Mouse (Mus musculus): Measurements from ENCODE around the gene Prkag2.

Prkag2 gene

DNA sequence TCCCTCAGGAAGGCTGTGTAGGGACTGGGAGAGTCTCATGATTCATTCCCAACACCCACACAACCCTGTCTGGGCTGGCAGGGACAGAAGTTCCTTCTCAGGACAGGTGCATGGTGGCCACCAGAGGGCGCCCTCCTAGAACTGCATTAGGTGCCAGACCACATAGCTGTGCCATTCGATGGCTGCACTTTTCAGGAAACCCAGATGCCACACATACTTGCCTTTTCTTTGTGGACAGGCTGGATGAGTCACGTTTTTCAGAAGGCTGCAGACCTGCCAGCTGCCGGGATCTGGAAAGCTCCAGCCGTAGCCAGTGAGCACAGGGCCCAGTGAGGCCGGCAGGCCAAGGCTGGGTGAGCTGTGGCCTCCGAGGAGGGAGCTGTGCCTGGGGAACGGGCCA lies 93.6 kb downstream of the Prkag2 start:
- DNase-seq (ENCODE audit: extremely low spot score, low read depth, low spot score): peak; percentile 49

DNA sequence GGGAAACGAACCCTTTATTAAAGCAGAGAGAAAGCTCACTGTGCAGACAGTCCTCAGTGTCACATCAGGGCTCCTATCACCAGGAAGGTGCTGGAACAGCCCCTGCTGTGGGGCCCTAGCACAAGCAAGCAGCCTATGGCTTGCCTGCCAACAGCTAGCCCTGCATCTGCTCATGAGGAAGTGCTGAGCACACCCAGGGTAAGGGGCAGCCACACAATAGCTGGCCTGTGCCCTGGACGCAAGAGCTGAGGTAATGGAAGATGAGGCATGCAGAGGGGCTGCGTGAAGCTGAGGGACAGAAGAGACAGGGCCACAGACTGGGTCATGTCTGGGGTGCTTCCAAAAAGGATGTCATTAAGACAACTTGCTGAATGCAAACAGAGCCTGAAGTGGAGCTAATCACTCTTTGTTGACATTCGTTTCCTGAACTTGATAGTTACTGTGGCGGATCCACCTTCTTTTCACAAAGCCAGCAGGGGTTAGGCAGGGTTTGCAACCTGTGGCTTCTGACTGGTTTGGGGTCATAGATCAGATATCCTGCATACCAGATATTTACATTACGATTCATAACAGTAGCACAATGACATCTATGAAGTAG lies 94.8 kb downstream of the Prkag2 start:
- no peak for DNase-seq (ENCODE audit: extremely low spot score, low read depth, low spot score)

DNA sequence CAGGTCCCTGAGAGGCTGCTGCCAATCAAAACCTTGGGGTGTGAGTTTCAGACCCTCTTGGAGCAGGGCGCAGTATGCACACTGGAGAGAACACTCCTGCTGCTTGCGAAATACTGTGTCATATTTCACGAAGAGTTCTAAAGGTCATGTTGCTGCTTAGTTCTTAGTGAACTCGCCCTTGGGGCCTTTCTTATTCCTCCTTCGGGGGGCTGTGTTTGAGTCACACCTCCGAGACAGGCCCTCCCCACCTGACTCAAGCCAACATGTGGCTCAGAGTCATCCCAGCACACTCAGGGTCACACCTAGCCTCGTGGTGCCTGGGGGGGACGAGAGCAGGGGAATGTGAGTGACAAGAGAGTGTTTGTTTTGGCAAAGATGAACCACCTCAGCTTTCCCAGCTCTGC lies 99.0 kb downstream of the Prkag2 start:
- DNase-seq (ENCODE audit: extremely low spot score, low read depth, low spot score): no peak

DNA sequence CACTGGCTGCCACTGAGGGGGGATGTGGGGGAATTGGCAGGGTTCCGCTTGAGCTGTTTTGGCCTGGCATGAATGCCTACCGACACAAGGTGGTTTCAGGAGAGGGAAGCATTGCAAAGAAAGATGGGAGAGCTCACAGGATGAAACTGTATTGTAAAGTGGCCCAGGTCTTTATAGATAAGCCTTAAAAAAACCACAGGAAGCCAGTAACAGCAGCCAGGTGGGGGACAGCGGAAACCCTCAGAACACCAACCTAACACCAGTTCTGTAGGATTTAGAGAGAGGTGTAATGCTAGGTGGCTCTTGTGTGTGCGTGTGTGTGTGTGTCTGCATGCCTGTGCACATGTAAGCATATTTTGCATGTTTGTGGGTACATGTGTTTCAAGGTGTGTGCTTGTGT lies 101.1 kb downstream of the Prkag2 start:
- DNase-seq (ENCODE audit: extremely low spot score, low read depth, low spot score): no peak

DNA sequence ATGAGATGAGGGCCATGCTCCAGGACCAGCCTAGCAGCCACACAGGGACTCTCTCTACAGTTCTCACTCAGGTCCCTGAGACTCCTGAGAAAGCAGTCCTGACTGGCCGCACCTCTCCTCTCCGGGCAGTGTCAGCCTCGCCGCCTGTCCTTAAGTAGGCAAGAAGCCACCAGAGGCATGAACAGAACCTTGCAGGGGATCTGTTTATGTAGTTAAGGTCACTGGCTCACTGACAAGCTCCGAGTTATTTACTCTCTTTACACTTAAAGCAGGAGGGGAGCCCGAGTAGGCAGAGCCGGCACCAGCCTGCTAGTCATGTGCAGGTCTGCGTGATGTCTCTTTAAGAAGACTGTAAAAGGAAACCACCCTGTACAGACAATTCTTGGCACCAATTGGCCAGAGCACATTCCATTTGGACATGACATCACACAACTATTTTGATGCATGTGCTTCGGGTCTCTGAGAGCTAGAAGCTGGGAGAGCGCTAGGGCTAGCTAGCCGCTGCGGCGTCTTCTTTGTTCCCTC lies 104.8 kb downstream of the Prkag2 start:
- DNase-seq (ENCODE audit: extremely low spot score, low read depth, low spot score): no peak

DNA sequence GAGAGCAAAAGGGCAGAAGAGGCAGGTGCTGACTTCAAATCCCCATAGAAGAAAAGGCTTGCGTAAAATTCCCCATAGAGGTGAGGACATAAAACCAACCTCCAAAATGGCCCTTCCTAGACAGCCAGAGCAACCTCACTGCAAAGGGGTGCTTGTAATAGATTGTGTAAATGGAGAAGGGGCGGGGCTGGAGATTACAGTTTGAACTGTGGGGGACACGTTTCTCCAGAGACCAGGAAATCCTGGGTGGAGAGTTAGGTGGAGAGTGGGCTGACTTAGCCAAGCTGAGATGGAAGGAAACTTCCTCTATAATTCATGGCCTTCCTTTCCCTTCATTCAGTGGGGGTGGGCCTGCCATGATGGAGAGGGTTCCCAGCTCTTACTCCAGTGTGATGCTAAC lies 107.3 kb downstream of the Prkag2 start:
- DNase-seq (ENCODE audit: extremely low spot score, low read depth, low spot score): no peak

DNA sequence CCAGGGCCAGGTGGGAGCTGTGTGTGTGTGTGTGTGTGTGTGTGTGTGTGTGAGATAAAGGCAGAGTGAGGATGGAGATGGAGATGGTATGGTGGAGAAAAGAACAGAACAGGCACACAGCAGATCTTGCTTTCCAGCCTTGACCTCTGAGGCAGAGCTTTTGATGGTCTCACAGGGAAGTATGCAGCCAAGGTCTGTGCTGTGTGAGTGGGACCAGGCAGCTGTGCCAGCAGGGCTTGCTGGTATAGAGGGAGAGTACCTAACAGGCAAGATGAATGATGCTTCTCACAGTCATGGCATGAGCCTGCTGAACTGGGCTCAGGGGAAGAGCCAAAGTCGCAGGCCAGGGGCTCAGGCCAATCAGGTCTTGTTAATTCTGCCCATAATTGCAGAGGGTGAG lies 108.9 kb downstream of the Prkag2 start:
- DNase-seq (ENCODE audit: extremely low spot score, low read depth, low spot score): no peak

DNA sequence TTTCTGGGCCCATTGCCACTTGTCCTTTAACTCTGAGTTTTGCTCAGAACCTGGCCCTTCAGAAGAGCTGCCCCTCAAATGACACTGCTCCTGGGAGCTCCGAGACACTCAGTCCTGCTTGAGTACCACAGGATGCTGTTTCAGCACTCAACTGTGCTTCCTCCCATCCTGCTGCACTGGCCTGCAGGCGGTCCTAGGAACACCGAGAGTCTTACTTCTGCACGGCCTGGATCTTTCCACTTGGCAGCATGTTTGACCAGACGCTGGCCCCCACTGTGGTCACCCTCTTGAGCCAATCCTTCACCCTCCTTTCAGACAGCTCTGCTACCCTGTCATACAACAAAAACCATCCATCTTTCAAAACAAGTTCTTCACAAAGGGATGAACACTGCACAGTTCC lies 110.0 kb downstream of the Prkag2 start:
- no peak for DNase-seq (ENCODE audit: extremely low spot score, low read depth, low spot score)

DNA sequence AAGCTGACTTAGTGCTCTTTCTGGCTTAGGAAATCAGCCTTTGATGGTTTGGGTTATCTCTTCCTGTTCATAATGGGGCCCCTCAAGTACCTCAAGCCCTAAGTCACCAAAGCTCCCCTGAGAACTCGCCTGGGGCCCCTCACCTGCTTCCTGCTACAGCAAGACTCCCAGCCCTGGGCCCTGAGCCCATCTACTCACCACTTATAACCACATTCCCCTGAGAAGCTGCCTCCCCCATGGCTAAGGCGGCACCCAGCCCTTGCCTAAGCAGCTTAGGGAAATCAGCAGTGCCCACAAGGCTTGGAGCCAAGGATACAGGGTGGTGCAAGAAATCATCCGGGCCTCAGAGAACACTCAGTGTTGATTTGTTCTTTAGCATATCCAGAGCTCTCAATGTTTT lies 110.8 kb downstream of the Prkag2 start:
- DNase-seq (ENCODE audit: extremely low spot score, low read depth, low spot score): no peak

DNA sequence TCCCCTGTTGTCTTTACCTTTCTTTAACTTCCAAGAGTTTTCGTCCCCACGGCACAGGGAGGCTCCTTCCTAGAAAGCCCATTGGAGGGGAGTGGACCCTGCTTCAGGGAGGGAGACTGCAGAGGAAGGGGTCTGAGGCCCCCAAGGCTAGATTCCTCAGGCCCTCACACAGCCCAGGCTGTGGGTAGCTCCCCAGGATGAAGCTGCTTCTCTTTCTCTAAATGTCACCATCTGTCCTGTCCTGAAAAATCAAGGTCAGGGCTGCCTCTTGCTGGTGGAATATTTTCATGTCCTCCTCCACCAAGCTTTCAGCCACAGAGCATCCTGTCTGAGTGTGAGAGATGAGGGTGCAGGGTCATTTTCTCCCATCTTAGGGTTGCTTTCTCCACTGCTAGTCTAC lies 113.5 kb downstream of the Prkag2 start:
- no peak for DNase-seq (ENCODE audit: extremely low spot score, low read depth, low spot score)

DNA sequence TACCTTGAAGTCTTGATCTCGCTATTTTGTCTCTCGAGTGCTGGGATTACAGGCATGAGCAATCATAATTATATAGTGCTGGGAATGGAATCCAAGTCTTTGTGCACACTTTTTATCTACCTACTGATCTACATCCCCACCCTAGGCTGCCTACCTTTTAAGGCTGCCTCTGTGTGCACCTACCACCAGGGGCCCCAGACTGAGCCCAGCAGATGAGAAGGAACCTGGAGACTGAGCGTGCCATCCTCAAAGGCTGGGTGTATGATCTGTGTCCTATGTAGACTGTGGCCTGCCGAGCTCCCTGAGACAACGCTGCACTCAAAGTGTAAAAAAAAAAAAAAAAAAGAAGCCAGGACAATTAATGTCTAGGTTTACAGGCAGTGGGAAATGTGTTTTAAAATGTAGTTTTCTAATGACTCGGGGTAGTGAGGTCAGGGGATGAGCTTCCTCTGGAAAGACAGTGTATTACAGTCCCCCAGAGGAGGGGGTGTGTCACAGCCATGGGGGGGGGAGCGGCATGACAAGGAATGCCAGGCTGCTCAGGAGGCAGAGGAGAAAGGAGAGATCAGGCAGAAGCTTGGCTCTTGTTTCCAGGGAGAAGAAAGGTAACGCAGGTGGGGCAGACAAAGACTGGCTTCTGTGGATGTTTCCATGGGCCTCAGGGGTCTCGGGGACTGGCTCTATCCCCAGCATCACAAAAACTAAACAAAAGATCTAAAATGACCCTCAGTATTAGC lies 114.1 kb downstream of the Prkag2 start:
- DNase-seq (ENCODE audit: extremely low spot score, low read depth, low spot score): no peak

DNA sequence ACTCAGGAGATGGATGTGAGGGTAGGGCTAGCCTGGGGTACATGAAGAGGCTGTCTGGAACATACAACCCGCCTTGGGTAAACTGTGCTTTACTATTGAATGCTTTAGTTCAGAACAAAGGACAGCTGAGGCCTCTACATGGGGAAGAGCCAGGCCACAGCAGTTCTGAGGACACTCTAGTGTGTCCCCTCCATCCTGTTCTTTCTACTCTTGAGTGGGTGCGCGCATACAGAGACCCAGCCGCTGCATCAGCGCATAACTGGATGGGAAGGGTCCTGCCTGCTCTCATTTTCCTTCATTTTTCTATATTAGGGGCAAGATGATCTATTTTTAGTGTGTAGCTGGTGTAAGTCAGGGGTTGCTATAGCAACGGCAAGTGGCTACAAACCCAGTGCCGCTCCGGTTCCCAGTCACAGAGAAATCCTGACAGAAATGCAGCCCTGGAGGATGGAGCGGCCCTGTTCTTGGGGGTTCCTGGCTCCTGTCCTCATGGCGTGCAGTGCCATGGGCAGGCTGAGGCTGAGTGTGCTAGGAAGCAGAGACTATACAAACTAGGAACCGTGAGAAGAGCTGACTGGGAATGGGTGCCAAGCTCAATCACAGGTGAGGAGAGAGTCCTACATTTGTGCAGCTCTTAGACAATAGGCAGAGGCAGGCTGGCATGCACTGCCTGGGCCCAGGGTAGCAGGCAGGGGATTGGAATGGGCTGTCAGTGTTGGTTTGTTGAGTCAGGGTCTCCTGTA lies 114.8 kb downstream of the Prkag2 start:
- DNase-seq (ENCODE audit: extremely low spot score, low read depth, low spot score): no peak

DNA sequence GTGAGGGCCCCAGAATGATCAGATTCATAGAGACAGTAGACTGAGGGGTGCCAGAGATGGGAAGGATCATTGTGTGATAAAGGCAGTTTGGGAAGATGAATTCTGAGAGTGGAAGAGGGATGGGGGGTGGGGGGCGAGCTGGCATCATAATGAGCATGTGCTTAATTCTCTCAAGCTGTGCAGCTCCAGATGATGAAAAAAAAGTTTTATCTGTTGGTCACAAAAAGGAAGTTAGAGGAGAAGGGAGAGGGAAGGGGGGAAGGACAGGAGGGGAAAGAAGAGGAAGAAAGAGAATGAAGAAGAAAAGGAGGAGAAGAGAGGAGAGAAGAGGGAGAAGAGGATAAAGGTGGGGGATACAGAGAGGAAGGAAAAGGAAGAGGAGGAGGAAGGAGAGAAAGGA lies 116.3 kb downstream of the Prkag2 start:
- DNase-seq (ENCODE audit: extremely low spot score, low read depth, low spot score): no peak

DNA sequence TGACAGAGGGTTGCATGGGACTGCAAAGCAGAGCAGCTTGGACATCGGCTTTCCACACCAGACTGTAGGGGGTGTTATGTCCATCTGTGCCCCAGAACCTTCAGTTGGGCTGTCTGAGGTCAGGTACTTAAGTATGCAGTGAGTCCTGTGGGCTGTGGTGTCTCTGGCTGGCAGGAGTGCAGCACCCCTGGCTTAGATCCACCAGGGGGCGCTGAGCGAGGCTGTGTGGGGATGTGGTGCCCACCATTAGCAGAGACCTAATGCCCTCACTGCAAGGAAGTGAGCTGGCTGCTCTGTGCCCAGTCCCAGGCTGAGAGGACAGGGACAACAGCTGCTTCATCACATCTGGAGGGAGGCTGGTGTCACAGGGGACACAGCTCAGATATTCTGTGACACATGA lies 116.9 kb downstream of the Prkag2 start:
- no peak for DNase-seq (ENCODE audit: extremely low spot score, low read depth, low spot score)

DNA sequence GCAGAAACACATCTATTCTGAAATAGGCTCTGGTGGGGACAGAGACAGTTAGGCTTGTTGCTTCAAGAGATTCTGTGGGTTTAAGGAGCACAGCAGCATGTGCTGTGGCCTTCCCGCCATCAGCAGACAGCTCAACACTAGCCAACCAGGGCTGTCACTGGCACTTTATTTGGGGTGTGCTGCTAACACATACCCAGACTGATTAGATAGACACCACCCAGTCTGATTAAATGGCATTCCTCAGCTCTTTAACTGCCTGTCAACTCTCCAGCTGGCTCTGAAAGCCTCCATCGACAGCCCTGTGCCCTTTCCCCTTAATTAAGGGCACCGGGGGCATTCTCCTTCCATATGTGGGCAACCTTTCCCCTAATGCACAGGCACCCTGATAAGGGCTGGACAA lies 118.2 kb downstream of the Prkag2 start:
- no peak for DNase-seq (ENCODE audit: extremely low spot score, low read depth, low spot score)

DNA sequence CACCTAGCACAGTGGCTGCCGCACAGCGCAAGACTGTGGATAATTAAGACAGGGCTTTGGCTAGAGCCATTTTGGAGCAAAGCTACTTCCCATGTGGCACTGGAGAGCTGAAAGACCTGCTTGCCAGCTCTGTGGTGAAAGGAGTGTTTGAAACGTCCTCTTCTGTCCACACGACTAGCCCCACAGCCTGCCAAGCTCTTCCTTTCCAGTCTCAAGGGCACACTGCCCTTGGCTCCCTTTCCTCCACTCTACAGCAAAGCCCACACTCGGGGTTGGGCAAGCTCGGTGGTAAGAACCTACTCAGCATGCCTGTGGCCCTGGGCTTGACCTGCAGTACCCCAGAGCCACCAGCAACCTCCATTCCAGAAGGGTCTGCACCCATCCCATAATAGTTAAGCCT lies 118.7 kb downstream of the Prkag2 start:
- no peak for DNase-seq (ENCODE audit: extremely low spot score, low read depth, low spot score)

DNA sequence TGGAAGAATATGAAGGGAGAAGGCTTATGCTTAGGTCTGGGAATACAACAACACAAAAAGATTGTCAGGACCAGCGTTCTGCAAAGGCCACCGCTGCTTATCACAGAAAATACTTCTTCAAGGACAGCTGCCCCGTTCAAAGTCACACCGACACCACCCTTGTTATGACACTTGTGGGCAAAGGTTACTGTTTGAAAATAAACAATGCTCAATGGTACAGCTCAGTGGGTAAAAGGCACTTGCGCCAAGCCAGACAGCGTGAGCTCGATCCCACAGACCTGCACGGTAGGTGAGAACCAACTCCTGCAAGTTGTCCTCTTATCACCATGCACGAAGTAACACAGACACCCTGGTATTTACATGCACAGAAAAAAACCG lies 120.5 kb downstream of the Prkag2 start:
- DNase-seq (ENCODE audit: extremely low spot score, low read depth, low spot score): no peak

DNA sequence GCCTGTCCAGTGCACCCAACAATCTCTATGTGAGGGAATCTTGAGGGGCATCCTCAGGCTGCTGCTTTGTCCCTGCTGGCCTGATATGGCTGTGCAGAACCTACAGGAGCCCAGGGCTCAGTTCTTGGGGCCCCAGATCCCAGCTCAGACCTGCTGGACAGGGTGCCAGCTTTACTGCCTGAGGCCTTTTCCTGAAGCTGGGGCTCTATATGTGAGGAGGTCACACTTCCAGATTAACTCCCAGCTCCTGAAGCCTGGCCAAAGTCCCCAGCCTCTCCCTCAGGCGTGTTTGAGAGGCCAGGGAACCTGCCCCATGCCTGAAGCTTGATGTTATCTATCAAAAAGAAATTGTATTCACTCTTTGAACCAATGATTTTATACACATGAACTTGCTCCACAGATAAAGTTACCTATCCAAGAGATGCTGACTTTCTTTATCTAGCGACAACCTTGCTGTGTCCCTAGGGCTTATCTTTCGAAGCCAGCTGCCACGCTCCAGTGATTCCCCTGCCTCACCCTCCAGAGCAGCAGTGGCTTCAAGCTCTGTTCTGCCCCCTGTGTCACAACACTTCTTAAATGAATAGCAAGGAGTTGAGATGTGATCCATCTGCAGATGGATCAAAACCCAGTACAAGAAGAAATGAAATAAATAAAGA lies 121.0 kb downstream of the Prkag2 start:
- DNase-seq (ENCODE audit: extremely low spot score, low read depth, low spot score): no peak

DNA sequence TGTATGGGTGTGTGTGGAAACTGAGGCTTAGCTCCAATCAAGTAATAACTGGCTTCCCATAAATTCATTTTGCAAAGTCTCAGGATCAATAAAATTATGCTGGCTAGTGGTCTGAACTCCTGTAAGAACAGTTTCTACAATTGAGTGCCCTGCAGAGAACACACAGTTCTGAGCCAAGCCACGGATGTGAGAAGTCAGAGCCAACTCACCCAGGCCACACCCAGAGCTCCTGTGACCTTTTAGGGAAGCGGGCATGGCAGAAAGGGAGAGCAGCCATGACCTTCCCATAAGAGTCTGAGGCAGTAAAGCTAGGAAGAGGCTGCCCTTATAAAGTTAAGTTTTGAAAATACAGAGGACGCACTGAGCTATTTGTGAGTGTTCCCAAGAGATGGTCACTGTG lies 123.5 kb downstream of the Prkag2 start:
- DNase-seq (ENCODE audit: extremely low spot score, low read depth, low spot score): no peak

DNA sequence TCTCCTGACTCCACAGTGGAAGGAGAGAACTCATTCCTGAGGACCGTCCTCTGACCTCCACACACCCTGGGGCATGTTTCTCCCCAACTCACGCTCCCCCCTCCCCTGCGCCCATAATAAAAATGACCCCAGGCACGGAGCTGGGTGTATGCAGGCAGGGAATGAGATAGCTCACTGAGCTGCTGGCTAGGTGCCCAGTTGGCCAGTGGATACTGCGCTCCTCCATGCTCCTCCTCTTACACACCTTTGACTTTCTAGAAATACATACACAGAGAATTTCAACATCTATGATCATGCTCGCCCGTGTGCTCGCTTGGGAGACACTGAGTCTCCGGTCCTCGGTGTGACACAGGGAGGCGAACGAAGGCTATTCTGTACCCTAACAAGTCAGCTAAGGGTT lies 124.2 kb downstream of the Prkag2 start:
- DNase-seq (ENCODE audit: extremely low spot score, low read depth, low spot score): no peak

DNA sequence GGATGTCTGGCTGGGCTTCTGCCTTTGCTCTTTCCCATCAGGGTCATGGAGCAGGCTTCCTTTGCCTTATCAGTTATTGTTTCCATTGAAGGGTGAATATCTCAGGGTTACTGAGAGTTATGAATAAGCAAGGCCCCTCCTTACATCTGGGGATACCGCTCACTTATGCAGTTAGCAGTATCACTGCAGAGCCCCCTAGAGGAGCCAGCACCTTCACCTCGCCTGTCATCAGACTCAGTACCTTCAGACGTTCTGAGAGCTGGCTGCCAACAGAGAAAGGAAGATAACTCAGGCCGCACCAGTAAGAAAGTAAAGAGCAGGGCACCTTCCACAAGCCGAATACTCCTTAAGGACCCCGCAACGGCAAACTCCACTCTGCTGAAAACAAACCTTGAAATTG lies 125.3 kb downstream of the Prkag2 start:
- no peak for DNase-seq (ENCODE audit: extremely low spot score, low read depth, low spot score)
